Mouse (Mus musculus) E14TG2a.4 (cell line): Measurements from ENCODE around the gene Cd38.

Experiments used
- CTCF ChIP-seq: conservative IDR thresholded peaks from 2 replicates; pipeline ENCODE4 v1.5.1; 2014; ENCODE audit warnings: low read length
- POU5F1 ChIP-seq: IDR thresholded peaks from 2 replicates; pipeline ENCODE4 v1.6.1; 2014; ENCODE audit warnings: low read length, borderline replicate concordance

DNA sequence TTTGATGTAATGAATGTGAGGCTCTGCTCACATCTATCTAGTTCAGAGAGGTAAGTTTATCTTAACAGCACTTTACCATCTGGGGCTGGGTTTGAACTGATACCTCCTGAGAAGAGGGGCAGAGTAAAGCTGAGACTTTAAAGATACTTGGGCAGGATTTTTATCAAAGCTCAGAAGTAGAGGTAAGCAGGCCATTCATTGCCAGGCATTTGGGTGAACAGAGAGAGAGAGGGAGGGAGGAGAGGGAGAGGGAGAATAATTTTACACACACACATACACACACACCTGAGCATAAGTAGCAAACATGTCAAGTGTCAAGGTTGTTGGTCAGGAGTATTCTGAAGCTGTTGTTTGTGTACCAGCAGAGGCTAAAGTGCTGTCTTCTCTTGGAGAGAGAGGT, at the start of gene Cd38:
- no peak for TF ChIP-seq CTCF
- TF ChIP-seq POU5F1 = no peak
